In genomic region chr1:39949790-39950462, GRCm38 (mm10) we compare ENCODE assay signal across 8 mouse cellular contexts. TPM values are rescaled to one million over a fixed set of nuclear protein-coding genes. Genes with fewer than 3 reads are reported as not detected.
A peak's percentile ranks its signal among the peaks of the same experiment; 100 is the strongest.
DNase-seq lines count a peak whose midpoint lies in the region; ATAC-seq and TF ChIP-seq lines count a peak whose summit lies in the region.

No protein-coding gene starts in this region.

- no peak overlapping the region for H3K9ac ChIP-seq in intestine, postnatal 0 days (ENCODE audit: low read depth, low read length)

- H3K4me2 ChIP-seq in intestine, postnatal 0 days (replicated peaks; ENCODE audit: low read depth): no peak overlapping the region

- H3K36me3 ChIP-seq in intestine, postnatal 0 days (ENCODE audit: control insufficient read depth, insufficient read depth): no peaks in the 10 kb centered on the region

- H3K4me1 ChIP-seq in intestine, postnatal 0 days (replicated peaks; ENCODE audit: control insufficient read depth, insufficient read depth, low read length): 0 out of 2 replicates have a peak, but pooled peaks cover 14% of the 10 kb centered on the region

- intact Hi-C loops in left cerebral cortex, postnatal 25 days (cut with DNase I): no loop called here

- H3K9me3 ChIP-seq in intestine, postnatal 0 days (ENCODE audit: control insufficient read depth): no peaks in the 10 kb centered on the region

- H3K27me3 ChIP-seq in intestine, postnatal 0 days (replicated peaks; ENCODE audit: control insufficient read depth, insufficient read depth, low read length): no peaks in the 10 kb centered on the region

- peak; percentile 39 for TF ChIP-seq CTCF in intestine, postnatal 0 days (IDR thresholded peaks at IDR 0.05; ENCODE audit: low read depth)

- 33% methylated on average over 10 of the region's 10 CpGs for WGBS in intestine, postnatal 0 days

- DNase-seq in heart, adult 11 months: peak; percentile 91
- no peak for DNase-seq in heart, adult 18-20 months
- DNase-seq in thymus, postnatal 0 days (ENCODE audit: low spot score): peak; percentile 50
- DNase-seq in thymus, adult 18-20 months: no peak
- DNase-seq in spleen, postnatal 10 days (ENCODE audit: low spot score in 2 of 2): peak; percentile 34 to 77
- no peak for DNase-seq in right cerebral cortex, adult 18-20 months
- no peak for DNase-seq in left cerebral cortex, postnatal 25 days (ENCODE audit: low spot score in 2 of 2)

- no peak overlapping the region for H3K4me3 ChIP-seq in intestine, postnatal 0 days (ENCODE audit: low read depth, low read length)

- no peak overlapping the region for H3K27ac ChIP-seq in intestine, postnatal 0 days (ENCODE audit: low read depth, low read length)

- peak; percentile 60 for ATAC-seq in intestine, postnatal 0 days

RNA-seq across cellular contexts. Expression of gene Map4k4, which starts 49.2 kb away (rescaled TPM):
- 100 to 1,000 TPM; 108 to 109 TPM for total RNA-seq in heart, adult 18-20 months (2021)
- 19.7 and 32.0 TPM in 2 replicates for polyA plus RNA-seq in thymus, postnatal 0 days (2015; fragmentation: Nextera tagmentation; extraction: Ambion mirVana)
- 6.8 and 9.3 TPM in 2 replicates for polyA plus RNA-seq in intestine, postnatal 0 days (2015; fragmentation: Nextera tagmentation; extraction: Ambion mirVana)
- 100 to 1,000 TPM; 115 to 131 TPM for total RNA-seq in left cerebral cortex, postnatal 25 days (2021)

Comparison
In these comparisons a context has a peak if more than half of its experiments do, and no peak if none do; other contexts are left out.
1. DNase-seq: peak in heart, adult 11 months (single experiment), thymus, postnatal 0 days (single experiment) and spleen, postnatal 10 days (2 of 2); none in heart, adult 18-20 months (0 of 2), thymus, adult 18-20 months (0 of 2), right cerebral cortex, adult 18-20 months (single experiment) and left cerebral cortex, postnatal 25 days (0 of 2).